Mouse (Mus musculus) T-helper 1 cell (primary cell): ENCODE data around the gene Gmds.

Source experiments
- in situ Hi-C: fragments of 300-600 bp; cut with MboI, MseI; formaldehyde crosslinking; loops from one replicate; pipeline ENCODE4 v1.15.1; 2025; ENCODE audit warnings: high pct_unique_total_duplicates

Gmds gene

DNA sequence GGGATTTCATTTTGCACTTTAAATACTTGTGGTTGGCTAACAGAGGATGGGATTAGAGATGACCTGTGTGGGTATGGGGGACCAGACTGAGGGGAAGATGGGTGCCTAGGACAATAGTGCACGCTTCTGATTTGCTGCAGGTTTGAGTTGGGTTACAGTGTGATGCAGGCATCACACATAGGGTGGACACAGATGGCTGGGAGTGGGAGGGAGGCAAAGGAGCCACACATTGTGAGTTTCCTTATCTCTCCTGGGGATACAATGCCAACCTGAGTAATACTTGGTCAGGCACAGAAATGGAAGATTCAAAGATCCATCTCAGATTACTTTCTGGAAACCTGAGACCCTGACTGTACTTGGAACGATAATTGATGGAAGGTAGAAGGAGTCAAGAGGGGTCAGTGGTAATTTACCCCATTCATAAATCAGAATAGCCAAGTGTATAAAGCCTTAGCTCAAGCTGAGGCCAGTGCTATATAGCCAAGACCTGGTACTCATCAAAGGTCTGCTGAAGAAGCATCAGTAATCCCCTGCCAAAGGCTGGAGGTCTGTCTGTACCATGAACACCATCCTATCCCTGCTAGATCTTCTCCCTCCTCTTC is 445.5 kb downstream of the Gmds start:
- in situ Hi-C loops: no loop called here

DNA sequence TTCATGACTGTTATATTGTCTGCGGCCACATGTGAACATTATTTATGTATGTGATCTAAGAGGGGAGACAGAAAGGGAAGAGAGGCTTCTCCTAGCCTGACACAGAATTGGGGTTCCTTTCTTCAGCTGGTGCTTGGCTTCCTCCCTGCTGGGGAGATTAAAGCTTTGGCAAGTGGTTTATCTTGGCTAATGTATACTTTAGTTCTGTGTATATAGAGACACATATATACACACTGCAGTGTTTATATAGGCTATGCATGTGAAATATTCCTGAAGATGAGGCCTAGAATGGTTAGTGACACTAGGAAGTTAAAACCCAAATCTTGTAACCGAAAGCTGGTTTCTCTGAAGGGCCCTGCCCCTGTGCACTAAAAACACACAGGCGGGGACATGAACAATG is 450.0 kb downstream of the Gmds start:
- in situ Hi-C loops: no loop called here

DNA sequence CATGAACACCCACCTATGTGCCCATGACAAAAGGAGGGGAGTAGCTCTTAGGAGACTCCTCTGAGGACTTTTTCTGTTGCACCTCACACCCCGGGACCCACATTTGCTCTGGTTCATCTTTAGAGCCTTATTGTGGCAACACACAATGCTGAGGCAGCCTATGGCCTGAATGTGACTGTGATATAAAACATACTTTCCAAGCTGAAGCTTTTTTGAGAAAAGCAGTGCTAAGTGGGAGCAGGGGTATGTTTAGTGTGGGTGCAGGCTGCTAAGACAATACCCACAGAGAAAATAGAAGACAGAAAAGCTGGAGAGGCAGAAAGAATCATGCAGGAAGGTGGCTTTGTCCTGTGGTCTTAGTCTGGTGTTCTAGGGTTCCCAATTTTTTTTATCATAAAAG is 452.8 kb downstream of the Gmds start:
- in situ Hi-C loops: no loop called here

DNA sequence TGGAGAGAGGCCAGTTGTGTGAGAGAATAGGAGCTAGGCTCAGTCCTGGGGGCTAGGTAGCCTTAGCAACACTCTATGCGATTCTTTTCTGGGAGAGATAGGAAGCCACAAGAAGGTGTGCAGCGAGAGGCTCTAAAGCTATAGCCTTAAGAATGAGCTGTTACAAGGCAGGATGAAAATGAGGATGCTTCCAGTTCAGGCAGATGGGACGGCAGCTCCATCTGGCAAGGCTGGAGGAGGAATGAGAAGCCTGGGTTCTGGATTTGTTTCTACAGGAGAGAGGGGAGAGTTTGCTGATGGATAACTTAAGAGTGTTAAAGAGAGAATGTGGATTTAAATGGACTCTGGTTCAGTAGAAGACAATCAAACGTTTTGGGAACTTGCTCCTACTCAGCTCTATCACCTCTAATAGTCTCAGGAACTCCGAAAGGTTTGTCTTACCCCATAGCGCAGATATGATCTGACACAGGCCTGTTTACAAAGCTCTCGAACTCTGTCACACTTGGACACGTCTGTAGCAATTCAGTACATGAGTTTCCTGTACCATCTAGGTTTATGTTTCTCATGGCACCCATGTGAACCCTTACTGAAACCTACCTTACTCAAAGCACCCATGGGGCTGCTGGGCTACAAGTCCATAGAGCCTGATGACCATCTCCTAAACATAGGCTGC is 459.6 kb downstream of the Gmds start:
- in situ Hi-C loops: no loop called here

DNA sequence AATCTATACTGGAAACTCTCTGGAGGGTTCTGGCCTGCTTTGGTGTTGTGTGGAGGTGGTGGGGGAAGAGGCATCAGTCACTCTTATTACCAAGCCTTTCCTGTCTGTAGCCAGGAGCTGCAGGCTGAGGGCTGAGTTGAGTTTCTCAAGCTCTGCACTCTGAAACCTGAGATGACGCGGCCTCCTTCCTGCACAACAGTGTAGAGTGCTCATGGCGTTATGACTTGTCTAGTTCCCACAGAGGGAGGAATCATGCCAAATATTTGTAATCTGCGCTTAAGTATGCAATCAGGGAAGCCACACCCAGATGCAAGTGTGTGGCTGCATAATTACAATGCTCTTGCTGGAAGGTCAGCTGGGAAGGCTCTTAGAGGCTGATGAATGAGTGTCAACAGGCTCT is 461.5 kb downstream of the Gmds start:
- in situ Hi-C loops: no loop called here

DNA sequence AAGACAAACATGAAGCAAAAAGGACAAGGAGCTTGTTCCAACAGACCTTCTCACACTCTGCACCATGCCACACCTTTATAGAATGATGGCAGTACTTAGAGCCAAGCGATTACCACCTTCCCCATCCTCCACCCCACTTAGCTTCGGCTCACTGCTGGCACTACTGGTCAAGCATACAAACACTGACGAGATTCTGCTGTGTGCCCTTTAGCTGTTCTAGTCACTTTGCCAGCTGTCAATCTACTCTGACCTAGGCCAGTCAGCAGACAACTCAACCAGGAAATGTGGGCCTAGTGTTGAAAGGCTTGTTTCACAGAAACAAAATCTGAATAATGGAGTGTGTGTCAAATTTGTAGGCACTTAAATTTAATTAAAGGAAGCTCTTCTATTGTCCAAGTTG is 464.1 kb downstream of the Gmds start:
- in situ Hi-C loops: no loop called here

DNA sequence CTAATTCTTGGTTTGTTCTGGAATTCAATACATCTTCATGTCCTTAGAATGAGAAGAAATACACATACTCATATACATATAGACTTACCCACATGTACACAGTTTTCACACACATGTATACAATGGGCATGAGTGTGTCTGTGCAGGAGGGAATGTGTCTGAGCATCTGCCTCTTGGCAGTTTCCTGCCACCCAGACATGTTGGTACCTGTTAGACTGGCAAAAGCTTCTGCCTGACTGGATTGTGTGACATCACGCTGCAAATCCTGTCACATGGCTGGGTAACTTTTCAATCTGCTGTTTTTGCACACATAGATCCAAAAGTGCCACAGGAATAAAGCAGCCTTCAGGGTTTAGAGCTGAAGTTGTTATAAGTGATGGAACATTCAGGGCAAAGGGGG is 465.3 kb downstream of the Gmds start:
- in situ Hi-C loops: no loop called here

DNA sequence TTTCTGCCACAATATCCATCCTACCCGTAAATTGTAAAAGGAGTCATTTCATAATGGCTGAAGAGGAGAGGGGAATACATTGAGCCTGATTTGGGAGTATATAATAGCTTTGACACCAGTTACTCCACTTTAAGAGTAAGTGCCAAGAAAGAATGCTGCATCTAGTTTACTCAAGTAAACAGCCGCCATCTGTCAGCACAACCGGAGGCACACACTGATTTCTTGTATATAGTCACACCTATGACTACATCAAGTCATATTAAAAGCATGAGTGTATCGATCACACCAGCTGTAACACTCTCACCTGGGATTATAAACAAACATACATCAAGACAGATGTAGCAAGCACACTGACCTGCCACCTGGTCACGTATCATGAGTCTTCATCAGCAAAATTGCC is 473.8 kb downstream of the Gmds start:
- in situ Hi-C loops: no loop called here

DNA sequence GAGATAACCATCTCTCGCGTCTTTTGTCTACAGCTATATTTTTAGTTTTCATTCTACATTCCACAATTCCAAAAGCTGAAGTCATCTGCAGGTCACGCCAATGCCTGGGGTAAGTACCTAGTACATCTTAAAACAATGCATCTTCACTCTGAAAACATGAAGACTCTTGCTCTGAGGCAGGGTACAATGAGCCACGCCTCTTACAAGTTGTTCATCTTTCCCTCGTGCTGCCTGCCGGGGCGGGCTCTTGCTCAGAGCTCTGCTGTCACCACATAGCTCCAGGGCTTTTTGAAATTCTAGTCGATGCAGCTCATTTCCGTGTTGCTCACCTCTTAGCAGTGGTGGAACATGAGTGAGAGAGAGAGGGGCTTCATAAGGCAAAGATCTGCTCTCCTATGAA is 475.1 kb downstream of the Gmds start:
- in situ Hi-C loops: no loop called here

DNA sequence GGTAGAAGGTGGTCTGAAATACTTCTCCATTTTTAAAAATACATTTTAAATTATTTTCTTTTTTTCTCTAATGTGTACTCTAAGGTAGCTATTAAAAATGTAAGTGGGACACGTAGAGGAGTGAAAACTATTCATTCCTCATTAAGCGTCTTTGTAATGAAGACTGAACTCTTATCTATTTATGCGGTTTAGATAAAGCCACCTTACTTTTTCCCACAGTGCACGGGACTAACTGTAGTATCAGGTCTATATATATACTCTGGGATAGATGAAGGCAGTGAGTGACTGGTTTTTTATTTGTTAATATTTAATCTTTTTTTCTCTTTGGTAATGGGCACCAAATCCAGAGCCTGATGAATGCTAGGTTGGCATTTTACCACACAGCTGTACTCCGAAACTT is 478.3 kb downstream of the Gmds start:
- in situ Hi-C loops: no loop called here

DNA sequence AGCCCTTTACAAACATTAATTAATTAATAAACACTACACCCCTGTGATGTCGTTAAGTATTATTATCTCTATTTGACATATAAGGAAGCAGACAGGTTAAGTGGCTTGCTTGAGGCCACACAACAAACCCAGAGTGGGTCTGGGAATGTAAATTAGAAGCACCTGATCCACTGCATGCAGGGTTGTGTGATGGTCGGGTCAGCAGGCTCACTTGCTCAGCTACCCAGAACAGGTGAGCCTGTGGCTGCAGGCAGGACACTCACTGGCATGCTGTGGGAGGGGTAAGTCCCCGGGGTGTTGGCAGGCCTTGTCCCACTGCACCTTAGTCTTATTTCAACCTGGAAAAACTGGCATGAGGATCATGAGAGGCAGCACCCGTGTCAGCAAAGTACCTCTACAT is 484.5 kb downstream of the Gmds start:
- in situ Hi-C loops: no loop called here

DNA sequence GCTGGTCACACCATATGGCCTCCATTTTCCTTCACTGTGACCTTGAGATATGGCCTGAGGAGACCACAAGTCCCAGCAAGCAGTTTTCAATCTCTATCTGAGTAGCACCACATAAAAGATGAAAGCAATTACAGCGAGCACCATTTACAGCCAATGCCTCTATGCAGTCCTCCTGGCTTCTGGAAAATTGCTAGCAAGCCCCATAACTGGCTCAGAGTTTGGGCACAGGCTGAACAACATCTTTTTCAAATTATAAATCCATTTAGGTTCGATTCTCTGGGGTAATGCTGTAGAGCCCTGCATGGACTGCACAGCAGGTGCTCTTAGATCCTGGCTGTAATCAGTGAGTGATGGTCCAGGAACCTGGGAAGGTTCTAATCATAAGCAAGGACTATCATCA is 485.0 kb downstream of the Gmds start:
- in situ Hi-C loops: no loop called here

DNA sequence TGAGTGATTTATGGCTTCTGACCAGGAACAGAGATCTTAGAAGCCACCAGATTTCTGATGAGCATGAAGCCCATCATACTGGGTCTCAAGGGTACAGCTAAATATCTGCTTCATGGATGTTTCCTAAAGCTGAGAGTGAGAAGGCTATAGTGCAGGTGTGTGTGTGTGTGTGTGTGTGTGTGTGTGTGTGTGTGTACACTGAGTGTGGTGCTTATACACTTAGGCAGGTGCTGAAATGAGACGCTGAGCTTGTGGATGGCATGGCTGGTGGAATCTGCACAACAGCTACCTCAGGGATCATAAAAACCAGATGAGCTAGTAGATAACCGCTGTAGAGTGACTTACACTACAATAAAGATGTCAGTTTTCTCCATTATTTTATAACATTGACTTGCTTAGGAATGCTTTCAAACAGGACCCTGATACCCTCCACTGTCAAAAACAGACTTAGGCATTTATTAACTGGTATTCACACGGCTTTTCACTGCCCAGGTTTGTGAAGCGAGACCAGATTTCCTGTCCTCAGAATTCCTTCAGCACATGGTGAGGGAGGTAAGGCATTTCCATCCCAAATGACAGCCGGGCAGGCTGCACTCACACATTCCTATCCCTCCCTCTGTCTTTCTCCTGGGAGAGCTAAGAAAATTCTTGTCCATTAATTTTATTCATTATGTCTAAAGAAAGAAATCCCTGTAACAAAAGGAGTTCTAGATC is 489.1 kb downstream of the Gmds start:
- in situ Hi-C loops: no loop called here

DNA sequence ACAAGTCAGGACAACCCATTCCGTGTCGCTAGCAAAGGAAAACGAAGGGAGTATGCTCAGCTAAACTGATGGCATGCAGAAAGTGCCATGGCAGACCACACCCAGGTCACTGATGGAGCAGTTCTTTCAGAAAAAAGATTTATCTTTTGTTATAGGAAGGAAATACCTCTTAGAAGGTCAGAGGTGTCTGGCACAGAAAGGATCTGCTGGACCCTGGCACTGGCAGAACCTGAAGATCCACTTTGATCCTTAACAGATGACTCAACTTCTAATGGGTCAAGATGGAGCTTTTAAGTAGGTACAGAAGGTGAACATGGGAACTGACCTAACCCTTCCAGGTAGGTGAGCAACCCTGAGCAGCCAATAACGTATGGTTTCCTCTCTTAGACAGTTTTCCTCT is 502.7 kb downstream of the Gmds start:
- in situ Hi-C loops: no loop called here

DNA sequence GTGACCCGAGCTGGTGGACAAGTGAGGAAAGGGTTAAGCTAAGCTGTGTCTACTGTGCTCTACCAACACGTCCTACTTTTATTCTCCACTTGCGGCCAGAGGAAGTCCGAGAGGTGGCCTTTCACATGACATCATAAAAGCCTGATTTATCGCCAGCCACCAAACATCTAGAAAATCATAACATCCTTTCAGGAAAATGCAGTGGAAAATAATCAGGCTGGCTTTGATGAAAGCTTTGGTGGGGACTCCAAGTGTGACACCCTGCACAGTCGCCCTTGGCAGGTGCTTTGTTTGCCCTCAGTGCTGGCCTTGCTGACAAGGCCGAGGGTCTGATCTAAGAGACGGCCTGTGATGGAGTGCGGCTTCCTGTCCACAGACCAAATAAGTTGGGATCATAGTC is 508.2 kb downstream of the Gmds start:
- in situ Hi-C loops: no loop called here

DNA sequence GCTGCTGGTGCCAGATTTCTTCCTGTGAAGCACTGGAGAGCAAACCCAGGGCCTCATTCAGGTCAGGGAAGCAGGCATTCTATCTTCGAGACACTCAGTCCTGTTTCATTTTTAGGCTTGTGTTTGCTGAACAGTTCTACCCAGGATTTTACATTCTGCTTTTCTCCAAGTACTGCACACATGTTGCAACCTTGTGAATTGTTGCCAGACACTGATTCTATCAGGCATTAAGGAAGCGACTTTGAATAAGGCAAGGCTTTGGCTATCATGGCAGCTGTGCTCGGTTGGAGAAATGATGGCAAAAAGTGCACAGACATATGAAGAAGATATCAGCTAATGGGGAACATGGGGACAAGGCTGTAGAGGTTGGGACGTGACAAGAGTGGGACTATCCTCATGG is 510.1 kb downstream of the Gmds start:
- in situ Hi-C loops: no loop called here

DNA sequence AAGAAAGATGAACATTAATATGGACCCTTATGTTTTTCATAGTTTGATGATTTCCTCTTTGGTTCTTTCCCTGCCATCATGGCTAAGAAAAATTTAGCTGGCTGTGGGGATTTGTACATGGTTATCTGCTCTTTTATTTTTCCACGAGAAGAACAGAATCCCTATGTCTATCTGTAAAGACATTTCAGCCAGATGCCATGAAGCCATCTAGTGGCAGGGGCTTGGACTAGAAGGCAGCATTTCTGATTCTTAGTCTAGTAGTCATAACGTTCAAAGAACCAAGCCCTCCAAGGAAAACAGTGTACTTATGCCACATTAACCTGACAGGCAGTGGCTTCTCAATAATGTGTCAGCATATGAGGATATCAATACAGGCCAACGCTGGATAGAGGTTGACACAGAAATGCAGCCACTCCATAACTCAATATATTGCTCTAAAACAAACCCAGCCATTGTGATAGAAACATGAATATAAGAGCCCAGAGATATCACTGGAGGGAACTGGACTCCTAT is 510.7 kb downstream of the Gmds start:
- in situ Hi-C loops: no loop called here

DNA sequence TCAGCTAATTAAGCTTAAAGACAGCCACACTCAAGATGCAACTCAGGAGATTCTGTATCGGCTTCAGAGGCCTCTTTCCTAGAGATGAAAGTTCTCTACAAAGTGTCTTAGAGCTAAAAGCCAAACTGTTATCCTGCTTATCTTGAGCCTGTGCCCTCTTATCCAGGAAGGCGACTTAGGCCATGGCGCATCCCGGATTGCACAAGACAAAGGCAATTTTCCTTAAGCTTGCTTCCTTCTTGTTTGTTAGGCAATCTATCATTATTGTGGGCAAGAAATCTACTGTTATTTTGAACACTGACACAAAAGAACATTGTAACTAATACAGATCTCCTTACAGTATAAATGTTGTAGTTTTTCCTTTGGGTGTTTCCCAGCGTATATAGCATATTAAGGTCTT is 511.4 kb downstream of the Gmds start:
- in situ Hi-C loops: no loop called here

DNA sequence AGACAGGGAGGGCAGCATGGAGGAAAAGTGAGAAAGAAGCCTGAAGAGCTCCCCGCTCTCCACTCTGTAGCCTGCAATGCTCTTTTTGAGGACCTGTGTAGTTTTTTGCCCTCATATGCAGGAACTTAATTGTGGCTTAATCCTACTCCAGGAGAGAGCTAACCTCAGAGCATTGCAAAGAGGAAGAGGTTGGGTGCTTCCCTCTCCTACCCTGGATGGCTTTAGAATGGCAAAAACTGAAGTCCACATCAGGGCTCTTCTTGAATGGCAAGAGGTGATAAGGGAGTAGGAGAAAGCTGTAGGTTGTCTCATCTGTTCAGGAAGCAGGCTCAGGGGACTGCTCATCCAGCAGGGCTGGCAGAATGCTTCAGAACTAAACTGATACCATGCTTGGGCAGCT is 513.4 kb downstream of the Gmds start:
- in situ Hi-C loops: no loop called here

DNA sequence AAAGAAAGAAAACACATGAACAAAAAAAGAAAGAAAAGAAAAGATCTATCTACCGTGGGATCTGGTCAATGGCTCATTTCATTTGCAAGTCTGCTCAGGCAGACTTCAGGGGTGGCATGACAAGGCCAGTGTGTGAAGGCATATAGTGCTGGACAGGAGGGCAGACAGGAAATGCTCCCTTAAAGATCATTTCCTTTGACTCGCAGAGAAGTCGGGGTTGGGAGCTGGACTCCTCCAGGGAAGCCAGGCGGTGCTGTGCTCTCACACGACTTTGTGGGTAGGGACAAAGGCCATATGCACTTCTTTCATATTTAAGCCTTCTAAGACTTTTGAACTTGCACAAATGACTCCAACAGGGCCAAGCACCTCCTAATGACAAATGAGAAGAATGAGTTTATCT is 515.2 kb downstream of the Gmds start:
- in situ Hi-C loops: no loop called here

DNA sequence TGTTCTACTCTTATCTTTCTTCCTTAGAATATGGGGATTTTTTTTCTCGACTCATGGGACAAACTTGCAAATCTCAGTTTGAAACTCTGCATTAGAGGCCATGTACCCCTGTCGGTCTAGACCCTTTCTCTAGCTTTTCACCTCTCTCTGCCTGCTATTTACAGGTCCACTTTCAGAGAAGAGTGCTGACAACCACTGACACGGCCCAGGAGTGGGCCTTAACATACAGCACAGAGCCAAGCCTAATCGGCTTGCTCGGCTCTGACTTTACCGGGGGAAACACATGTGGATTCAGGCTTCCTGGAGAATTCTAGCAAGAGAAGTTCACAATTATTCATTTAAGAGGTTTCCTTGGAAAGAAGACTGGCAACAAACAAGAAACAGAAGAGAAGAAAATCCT is 517.5 kb downstream of the Gmds start:
- in situ Hi-C loops: no loop called here

DNA sequence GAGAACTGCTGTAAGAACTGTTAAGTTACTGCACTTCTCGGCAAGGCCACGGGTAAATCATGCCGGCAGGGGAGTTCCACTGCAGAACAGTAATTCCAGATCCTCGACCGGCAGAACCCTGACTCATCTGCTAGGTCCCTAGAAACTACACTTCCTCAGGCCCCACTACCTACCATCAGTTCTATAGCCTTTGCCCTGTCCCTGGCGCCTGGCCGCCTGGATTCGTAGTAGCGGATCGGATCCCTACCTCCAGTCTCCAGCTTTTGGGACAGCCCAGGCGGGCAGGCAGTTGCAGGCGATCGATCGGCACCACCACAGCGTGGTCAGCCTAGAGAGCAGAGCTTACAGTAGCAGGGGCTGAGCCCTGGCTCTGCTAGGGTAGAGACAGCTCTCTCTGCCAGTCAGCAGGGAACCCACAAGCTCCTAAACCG is 517.9 kb downstream of the Gmds start:
- in situ Hi-C loops: no loop called here
